Mouse (Mus musculus): ENCODE measurements around the gene Hip1r.

Hip1r gene

DNA sequence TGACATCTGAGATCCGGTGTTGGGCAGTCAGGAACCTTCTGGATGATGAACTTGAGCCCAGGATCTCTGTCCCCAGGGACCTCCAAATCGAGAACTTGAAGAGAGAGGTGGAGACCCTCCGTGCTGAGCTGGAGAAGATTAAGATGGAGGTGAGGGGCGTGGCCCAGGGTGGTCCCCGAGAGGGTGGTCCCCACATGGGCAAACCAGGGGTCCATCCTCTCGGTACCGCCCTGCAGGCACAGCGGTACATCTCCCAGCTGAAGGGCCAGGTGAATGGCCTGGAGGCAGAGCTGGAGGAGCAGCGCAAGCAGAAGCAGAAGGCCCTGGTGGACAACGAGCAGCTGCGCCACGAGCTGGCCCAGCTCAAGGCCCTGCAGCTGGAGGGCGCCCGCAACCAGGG lies 23.3 kb downstream of the Hip1r start:
- no peak for DNase-seq (ENCODE audit: low read depth)

DNA sequence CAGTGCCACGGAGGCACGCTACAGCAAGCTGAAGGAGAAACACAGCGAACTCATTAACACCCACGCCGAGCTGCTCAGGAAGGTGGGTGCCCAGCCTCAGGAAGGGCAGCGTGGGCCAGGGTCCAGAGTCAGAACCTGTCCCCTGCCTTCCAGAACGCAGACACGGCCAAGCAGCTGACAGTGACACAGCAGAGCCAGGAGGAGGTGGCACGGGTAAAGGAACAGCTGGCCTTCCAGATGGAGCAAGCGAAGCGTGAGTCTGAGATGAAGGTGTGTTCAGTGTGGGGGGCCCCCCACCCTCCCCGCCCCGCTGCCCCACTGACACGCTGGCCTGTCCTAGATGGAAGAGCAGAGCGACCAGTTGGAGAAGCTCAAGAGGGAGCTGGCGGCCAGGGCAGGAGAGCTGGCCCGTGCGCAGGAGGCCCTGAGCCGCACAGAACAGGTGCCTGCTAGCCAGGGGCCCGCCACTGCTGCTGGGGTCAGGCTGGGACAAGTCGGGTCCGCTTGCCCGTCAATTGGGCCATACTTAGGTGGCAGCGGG lies 23.9 kb downstream of the Hip1r start:
- DNase-seq (ENCODE audit: low read depth): no peak

DNA sequence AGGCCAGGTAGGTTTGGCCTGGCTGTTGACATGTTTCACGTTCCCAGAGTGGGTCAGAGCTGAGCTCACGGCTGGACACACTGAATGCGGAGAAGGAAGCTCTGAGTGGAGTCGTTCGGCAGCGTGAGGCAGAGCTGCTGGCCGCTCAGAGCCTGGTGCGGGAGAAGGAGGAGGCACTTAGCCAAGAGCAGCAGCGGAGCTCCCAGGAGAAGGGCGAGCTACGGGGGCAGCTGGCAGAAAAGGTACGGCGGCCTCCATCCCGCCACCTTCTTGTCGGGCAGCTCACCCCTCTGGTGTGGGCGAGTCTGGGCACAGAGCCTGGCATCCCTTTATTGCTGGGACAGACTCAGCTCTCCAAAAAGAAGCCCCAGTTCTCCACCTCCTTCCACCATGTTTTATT lies 24.4 kb downstream of the Hip1r start:
- DNase-seq (ENCODE audit: low read depth): no peak

DNA sequence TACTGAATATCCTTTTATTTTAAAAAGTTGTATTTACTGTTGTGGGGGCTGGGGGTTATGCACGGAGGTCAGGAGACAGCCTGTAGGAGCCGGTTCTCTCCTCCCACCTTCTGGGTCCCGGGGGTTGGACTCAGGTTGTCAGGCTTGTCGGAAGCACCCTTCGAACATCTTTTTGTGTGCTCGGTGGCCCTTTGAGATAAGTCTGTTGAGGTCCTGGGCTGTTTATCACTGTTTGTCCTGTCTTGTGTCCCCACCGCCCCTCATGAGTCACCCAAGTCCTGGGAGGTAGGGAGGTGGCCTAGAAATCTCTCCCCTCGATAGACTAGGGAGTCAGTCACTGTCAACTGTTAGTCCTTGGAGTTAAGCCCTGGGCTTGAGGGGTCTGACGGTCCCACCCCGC lies 24.9 kb downstream of the Hip1r start:
- DNase-seq (ENCODE audit: low read depth): no peak

DNA sequence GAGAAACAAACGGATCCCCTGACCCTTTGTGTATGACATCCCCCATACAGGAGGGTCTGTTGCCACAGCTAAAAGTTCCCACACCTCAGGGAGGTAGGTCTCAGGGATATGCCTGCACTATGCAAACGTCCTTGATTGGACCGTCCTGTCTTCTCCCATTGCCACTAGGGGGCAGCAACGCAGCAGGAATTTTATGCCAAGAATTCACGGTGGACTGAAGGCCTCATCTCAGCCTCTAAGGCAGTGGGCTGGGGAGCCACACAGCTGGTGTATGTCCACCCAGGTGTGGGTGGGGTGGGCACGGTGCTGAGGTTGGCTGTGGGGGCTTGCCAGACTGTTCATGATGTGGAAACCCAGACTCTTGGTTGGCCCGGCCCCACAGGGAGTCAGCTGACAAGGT lies 27.4 kb downstream of the Hip1r start:
- DNase-seq (ENCODE audit: low read depth): no peak

DNA sequence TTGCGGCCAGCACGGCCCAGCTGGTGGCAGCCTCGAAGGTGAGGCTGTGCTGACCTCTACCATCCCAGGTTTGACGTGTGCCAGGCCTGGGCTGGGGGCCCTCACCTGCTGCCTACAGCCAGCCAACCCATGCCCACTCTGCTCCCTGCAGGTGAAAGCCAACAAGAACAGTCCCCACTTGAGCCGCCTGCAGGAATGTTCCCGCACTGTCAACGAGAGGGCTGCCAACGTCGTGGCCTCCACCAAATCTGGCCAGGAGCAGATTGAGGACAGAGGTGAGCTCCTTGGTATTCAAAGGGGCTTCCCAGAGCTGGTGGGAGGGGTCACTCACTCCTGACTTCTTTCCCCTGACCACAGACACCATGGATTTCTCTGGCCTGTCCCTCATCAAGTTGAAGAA lies 27.8 kb downstream of the Hip1r start:
- no peak for DNase-seq (ENCODE audit: low read depth)

DNA sequence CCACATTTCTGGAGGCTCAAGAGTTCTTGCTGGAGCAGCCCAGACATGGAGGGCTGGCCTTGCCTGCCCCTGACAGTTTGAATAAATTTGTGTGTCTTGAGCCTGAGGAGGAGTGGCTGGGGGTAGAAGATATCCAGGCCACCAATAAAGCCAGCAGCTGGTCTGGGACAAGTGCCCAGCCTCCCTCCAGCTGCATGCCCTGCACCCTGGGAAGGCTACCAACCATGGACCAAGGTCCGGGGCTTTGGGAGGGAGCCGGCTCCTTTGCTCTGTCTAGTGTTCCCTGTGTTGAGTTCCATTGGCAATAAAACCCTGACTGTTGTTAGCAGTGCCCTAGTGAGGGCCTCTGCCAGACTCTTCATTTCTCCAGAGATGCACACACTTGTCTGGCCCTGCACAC lies 29.4 kb downstream of the Hip1r start:
- no peak for DNase-seq (ENCODE audit: low read depth)

DNA sequence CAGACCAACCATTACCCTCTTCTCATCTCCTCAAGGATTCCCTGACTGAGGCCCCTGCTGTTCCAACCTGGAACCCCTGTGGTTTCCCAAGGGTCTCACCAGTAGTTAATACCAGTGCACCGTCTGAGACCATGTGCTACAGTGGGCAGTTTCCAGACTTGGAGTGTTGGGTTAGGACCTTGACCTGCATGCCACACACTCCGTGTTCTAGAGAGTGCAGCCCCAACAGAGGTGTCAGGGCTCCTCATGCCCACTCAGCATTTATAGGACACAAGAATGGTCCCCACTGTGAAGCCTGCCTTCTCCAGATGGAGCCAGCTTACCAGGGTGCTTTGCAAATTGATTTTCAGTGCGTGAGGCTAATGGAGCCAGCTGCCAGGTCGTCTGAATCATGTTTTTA lies 29.9 kb downstream of the Hip1r start:
- DNase-seq (ENCODE audit: low read depth): no peak

DNA sequence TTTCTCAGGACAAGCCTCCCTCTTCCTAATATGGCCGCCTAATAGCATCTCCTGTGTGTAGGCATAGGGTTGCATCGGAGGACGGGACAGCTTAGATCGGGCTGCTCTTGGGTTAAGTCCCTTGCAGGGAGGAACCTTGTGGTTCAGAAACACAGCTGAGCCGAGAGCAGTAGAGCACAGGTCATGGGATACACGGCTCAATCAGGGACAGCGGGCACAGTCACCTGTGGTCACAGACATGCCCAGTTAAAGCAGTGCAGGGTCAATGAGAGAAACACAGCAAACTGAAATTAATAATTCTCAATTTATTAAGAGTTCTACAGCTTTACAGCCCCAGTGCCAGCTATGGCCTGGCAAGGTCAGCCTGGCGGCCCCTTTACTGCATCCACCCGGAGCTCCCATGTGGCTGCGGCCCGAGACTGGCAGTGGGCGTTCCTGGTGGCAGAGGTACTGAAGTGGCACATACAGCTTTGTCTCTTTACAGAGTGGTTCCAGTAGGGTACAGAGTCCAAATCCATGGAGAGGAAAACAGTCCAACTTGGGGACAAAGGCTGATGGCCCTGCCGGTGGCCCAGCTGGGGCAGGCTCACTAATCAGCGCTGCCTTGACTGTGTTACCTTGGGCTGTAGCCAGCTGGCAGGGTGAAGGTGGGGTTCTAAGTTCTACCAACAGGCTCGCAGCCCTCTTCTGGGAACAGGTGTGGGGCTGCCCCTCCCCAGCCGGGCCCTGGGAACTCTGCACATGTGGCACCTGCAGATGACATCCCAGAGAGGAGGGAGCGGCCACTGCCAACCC lies 31.1 kb downstream of the Hip1r start:
- DNase-seq (ENCODE audit: low read depth): no peak

DNA sequence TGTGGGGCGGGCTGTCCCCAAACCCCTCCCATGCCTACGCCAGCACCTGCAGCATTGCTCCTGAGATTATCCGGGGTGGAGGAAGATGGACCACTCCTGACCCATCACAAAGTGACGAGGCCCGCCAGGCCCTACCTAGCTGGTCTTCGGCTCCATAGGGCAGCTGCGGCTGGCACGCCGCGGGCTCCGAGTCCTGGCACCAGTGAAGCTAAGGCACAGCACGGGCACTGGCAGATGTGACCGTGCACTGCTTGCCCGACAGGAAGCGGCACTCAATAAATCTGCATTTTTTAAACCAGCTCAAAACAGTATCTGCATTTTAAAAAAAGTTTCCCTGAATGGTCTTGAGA lies 31.7 kb downstream of the Hip1r start:
- no peak for DNase-seq (ENCODE audit: low read depth)

DNA sequence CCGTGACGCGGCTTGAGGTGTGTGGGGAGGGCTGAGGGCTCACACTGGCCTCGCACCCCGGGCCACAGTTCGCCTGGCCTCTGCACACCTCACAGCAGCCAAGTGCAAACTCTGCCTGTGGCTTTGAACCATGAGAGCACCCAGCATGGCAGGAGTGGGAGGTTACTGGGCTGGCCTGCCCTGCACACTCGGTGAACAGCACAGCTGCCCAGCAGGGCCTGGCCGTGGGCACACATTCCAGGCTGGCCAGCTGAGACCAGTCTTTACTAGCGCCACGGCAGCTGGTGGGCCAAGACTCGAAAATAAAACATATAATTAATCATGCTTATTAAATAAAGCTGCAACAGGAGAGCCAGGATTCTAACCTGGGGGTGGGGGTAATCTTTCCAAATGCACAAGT lies 32.2 kb downstream of the Hip1r start:
- no peak for DNase-seq (ENCODE audit: low read depth)

DNA sequence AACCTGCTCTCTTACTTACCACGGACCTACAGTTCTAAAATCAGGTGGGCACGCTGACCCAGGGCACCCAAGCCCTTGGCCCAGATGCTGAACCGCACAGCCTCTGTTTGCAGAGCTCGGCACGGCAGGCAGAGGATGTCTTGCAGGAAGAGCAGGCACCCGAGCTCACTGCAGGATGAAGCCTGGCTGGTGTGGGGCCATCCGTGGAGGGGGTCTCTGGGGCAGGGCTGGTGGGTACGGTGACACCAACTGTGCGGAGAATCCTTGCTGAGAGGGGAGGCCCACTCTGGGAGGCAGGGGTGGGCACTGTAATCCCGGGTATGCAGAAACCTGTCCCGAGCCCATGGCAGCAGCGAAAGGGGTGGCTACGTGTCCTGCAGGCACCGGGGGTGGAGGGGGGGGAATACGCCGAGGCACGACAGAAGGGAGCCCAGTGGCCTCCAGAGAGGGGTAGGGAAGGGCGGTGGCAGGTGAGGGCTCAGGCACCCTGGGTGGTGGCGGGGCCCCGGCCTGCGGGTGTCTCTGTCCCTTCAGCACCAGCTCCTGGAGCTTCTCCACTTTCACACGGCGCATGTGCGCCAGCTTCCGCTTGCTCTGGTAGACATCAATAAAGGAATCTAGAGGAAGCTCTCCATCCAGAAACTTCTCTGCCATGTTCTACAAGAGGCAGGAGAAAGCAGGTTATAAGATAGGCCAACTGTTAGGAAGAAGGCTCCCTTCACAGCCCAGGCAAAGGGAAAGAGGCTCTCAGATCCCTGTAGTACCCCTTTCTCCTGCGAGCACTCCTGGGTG lies 32.9 kb downstream of the Hip1r start:
- DNase-seq (ENCODE audit: low read depth): no peak

DNA sequence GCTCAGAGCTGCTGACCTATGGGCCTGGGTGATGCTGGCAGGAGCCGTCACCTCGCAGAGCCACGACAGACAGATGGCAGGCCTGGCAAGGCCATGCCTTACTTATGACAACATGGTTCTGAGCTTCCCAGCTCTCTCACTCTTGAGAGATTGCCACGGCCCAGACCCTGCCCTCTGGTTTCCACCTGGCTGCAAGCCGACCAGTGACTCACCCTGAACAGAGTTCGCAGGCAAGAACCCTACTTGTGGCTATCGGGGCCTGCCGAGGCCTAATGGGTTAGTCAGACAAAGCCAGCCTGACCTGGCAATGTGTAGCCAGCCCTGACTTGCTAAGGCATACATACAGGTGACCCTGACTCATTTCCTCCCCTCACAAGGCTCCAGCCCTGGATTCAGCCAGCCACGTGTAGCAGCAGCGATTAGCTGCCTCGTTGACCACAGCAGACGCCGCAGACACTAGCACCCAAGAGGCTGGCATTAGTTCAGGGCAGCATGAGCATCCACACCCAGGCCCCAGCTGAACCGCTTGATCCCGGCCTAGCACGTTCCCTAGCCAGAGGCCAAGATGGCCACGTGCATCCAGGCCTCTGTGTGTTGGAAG lies 33.6 kb downstream of the Hip1r start:
- DNase-seq (ENCODE audit: low read depth): peak; percentile 100

DNA sequence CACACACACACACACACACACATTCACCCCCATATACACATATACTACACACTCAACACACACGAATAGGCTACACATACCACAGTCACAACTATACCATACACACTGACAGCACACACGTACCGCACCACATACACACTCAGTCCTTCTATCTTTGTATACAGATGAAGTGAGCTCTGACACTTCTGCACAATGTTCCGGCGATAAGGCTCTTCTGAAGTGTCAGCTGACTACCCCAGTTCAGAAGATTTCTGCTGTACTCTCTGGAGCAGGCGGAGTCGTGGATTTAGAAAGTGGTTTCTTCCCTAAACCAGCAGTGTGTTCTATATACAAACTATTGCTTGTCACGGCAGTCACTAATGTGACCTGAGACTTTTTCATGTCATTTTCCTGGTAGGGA lies 36.6 kb downstream of the Hip1r start:
- DNase-seq (ENCODE audit: low read depth): no peak

DNA sequence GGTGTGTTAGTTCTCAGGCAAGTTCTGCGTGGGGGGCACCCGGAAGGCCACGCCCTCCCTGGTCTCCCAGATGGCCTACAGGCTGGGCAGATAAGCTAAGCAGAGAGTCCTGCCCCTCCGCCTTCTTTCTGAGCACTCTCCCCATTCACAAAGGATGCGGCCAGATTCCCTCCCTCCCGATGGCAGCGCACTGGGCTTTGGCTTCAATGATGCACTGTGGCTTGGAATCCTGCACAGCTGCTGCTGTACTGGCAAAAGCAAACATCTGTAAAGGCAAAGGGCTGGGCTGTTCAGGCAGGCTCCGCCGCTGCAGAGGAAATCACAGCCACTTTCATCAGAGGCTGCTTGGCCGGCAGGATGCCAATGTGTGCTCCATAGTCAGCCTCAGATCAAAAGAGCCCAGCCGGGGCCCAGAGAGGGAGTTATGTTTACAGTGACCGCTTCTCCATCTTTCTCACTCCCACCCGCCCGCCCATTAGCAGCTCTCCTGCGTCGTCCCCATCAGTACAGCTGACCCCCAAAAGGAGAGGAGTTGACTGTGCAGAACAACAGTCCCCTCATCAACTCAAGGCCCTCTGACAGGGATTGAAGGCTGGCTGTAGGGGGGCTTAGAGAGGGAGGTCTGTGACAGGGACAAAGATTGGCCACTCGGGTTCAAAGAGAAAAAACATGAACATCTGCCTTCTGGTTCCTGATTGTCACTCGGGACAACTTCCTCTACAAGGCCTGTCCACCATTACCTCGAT lies 37.7 kb downstream of the Hip1r start:
- DNase-seq (ENCODE audit: low read depth): no peak

DNA sequence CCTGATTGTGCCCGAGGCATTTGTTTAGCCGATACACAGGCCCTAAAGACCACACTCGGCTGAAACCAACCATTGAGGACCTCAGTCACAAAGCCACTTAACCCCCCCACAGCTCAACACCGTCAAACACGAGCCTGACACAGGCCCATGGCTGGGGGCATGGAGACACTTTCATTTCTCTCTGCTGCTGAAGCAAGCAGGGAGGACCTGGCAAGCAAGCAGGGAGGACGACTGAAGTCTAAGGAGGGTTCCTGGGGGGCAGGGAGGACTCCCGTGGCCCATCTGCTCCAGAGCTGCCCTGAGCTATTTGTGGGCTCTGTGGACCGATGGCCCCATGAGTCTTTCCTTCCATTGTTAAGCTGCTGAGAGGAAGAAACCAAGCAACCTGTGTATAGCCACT lies 38.5 kb downstream of the Hip1r start:
- DNase-seq (ENCODE audit: low read depth): no peak

DNA sequence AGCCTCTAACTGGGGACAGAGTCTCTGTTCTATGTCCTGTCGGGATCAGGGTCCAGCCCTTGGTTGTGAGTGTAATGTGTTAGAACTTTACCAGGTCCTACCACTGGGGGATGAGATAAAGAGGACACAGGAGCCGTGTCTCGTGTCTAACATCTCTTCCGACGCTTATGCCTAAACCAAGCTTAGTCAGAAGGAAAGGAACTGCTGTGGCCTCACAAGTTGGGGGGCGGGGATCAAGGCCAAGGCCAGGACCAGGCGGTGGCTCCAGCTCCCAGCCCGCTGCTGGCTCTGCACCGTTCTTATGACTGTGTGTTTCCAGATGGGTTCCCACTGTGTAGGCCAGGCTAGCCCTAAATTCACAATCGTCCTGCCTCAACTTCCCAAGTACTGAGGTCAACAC lies 39.5 kb downstream of the Hip1r start:
- no peak for DNase-seq (ENCODE audit: low read depth)

DNA sequence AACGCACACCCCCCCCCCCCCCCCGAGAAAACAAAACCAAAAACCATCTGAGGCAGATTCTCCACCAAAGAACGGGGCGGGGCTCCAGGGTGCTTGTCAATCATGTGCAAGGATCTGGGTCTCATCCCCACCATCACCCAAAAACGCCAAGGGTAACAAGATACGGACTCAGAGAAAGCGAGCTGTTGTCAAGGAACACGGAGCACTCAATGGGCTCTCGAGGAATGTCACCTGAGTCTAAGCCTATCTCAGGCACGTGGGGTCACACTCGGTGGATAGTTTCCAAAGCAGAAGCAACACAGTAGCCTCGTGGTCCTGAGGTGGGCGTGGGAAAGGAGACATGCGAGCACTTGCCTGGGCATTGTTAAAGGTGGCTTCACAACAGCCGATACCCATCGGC lies 40.3 kb downstream of the Hip1r start:
- no peak for DNase-seq (ENCODE audit: low read depth)

DNA sequence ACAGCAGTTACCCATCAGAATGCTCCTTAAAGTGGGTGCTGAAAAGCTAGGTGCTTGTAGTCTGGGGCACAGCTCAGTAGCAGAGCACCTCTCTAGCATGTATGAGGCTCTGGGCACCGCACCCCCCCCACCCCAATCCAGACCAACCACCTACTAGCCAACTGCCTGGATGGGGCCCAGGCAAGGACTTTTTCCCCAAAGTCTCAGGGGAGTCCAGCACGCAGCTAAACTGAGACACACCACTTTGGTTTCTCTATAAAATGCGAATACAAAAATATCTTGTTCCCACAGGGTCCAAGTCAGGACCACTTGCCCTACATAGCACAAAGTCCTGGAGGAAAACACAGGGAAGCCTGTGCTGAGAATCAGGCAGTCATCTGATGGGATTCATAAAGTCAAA lies 40.8 kb downstream of the Hip1r start:
- DNase-seq (ENCODE audit: low read depth): no peak

DNA sequence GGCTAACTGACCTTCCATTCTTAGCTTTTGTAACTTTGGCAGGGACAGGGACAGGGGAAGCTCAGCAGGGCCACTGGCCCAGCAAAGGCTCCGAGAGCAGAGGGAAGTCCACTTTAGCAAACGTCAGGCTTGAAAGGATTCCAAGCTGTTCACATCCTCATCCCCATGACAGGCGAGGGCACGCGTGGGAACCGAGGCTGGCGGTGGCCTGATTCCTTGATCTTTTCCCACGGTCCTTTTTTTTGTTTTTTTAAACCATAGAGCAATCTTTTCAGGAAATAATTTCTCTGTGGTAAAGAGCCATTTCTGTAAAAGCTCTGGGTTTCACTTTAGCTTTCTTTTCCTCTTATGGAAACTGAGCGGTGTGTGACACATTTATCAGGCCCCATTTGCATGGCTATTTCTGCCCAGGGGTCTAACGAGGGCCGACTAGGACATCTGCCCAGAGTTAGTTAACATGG lies 41.4 kb downstream of the Hip1r start:
- DNase-seq (ENCODE audit: low read depth): no peak

DNA sequence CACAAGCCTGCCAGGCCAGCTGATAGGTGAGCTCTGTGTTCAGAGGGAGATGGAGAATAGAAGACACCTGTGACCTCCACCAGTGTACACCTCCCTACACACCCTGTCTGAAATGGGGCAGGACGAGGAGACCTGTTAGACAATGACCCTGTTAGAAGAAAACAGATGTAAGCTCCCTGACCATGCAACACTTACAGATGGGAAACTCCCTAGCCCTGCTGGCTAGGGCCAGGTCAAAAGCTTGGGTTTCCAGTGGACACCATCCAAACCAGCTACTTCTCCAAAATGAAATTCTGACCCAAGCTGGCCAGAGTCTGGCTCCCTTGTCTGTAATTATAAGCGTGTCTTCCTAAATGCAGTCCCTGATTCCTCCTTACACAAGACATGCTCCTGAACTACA lies 42.3 kb downstream of the Hip1r start:
- no peak for DNase-seq (ENCODE audit: low read depth)

DNA sequence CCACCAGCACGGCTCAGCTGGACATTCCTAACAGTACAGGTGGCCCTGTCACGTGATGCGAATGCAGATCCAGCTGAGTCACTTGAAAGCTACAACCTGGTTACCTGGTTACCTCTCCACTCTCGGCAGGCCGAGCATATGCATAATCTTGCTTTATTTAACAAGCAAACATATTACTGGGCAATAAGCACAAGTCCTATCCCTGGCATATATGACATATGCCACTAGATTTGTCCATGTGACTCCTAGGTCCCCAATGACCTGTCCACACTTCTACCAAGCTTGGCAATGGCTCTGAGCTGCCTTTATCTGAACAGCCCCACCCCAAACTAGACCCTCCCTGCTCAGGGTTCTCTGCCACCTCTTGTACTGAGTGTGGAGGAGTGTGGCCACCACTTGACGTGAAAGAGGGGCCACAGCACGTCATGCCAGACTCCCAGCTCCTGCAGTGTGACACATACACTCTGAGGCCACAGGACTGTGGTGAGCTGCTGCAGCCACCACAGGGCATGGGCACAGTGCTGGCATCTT lies 42.9 kb downstream of the Hip1r start:
- DNase-seq (ENCODE audit: low read depth): no peak

Measured in fibroblast of lung, adult 2 months (primary cell).